Mouse (Mus musculus) gastrocnemius, postnatal 10 days (tissue): ENCODE results near the gene Yipf4. TPM values are rescaled to one million over a fixed set of nuclear protein-coding genes. Genes with fewer than 3 reads are reported as not detected.
A peak's percentile ranks its signal among the peaks of the same experiment; 100 is the strongest.
"Not testable (repeated sequence)": the region's sequence is repeated elsewhere in the genome, so short reads cannot be mapped to it uniquely, and the experiment has no call there.

Experiments used
- DNase-seq: peaks from one replicate; pipeline ENCODE4 v3.0.0; 2021; ENCODE audit warnings: mixed read lengths
- long read RNA-seq, 2 experiments: library from polyadenylated mRNA; stranded (forward); transcript quantifications; one replicate each; pipeline ENCODE4 v2.0.0; 2021
- total RNA-seq, 2 experiments: library from RNA; stranded (reverse); gene quantifications; 2 replicates each; pipeline ENCODE4 v1.2.3; 2021

Gene Yipf4
- total RNA-seq: 10 to 100 TPM; 40.4 to 43.3 TPM
- long read RNA-seq, experiment 1, transcript Yipf4-201 (6 exons, 2,133 nt): major isoform, 42 of 45 reads
- long read RNA-seq, experiment 1, partial matches to known transcripts: 1 of 45 reads
- long read RNA-seq, experiment 1, other reads (novel, unspliced or antisense): 2 of 45 reads
- long read RNA-seq, experiment 2, transcript Yipf4-201 (6 exons, 2,133 nt): major isoform, 37 of 37 reads
- long read RNA-seq, experiment 2, partial matches to known transcripts: 0 of 37 reads
- long read RNA-seq, experiment 2, other reads (novel, unspliced or antisense): 0 of 37 reads

DNA sequence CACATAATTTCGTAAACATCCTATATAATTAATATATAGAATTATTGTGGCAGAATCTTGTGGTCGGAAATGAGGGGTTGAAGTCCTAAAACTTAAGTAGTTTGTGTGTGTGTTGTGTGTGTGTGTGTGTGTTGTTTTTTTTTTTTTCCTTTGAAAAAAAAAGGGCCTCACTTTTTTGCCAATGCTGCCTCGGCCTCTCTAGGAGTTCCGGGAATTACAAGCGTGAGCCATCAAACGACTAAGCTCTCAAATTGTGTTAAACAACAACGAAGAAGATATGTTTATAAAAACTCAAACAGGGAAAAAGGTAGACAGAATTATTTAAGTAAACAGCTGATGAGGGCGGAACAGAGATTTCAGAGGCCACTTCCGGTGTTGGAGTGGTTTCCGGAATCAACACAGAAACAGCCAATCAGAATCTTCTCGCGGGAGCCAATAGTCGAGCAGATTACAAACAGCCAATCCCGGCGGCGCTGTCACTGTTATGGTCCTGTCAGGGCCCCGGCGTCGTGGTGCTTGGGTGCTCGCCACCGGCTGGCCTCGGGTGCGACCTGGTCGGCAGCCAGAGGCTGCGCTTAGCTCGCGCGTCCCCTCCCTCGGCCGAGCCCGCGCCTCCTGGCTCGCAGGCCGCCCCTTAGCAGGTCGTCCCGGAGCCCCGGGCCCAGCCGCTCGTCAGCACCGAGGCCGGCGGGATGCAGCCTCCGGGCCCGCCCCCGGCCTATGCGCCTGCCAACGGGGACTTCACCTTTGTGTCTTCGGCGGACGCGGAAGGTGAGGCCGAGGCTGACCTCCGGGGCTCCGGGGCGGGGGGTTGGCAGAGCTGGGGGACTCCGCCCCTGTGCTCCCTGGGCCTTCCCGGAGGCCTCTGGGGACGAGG is at the start of gene Yipf4:
Gene Yipf4 (plus strand): TSS at position 470 of the 877 bp plus-strand sequence.
- DNase-seq: peak; percentile 94

DNA sequence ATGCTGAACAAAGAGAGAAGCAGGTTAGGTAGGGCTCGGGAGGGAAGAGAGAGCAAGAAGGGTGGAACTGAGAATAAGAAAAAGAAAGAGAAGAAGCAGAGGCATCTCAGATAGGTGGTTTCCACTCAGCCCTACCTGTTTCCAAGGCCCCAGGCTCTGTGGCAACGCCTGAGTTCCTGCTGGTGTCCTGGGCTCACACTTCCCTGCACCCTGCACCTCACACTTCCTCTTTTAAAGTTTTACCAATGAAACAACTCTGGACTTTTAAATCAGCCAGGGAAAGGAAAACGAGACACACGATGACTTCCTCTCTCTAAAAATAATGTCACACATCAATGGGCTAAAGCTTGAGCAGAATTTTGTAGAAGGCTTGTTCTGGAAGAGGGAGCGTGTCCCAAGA is 48.8 kb upstream of the Yipf4 start:
- DNase-seq: no peak

DNA sequence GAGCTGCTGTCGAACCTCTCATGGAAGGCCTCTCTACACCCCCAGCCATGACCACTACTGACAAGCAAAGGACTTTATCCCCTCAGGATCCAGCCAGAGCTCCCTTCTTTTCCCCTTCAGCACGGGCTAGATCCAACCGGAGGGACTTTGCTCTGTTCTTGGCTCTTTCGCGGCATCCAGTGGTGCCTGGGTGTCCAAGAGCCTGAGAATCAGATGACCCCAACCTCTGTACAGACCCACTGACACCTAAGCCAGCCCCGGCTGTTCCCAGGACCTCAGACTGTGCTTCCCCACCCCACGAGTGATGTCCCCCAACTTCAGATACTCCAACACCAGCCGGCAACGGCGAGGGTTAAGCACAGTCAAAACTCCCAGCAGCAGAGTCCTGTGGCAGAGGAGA is 39.5 kb upstream of the Yipf4 start:
- DNase-seq: no peak

DNA sequence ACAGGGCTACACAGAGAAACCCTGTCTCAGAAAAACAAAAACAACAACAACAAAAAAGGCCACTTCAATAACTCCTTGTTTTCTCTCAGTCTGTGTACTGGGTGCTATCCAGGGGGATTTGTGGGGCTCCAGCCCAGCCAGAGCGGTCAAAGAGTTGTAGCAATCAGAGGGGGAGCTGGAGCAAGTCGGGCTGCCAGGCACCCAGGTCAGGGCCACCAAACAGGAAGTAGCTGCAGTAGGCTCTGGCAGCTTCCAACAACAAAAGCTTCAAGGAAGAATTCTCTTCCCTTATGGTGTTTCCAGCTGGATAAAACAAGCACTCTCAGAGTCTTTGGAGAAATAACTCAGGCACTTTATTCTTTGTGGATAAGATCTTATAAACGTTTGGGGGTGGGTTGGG is 35.4 kb upstream of the Yipf4 start:
- DNase-seq: no peak

DNA sequence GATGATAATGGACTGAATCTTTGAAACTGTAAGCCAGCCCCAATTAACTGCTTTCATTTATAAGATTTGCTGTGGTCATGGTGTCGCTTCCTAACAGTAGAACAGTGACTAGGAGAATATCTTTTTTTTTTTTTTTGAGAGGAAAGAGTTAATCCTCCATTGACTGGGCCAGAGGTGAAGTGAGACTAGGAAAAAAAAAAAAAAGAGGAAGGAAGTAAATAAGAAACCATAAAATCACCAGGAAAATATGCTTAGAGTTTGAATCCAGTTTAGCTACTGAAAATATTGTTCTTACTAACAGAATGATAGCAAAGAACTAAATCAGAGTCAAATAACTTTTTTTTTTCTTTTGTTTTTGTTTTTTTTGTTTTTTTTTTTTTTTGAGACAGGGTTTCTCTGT is 34.6 kb upstream of the Yipf4 start:
- DNase-seq: no peak

DNA sequence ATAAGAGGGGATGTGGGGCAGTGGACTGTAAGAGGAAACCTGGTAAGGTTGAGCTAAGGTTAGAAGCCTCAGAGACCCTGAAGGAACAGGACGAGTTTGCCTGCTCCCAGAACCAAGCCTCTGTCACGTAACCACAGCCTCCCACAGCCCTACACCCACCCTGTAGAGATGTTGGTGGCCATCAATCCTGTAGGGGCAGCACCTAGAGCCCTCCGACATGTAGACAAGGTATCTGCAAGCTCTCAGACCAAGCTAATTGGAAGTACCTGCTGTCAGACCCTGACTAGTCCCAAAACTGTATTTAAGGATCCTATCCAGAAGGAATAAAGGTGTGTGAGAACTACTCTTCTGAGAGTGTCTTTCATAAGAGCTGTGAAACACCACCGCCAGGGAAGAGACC is 33.9 kb upstream of the Yipf4 start:
- DNase-seq: no peak

DNA sequence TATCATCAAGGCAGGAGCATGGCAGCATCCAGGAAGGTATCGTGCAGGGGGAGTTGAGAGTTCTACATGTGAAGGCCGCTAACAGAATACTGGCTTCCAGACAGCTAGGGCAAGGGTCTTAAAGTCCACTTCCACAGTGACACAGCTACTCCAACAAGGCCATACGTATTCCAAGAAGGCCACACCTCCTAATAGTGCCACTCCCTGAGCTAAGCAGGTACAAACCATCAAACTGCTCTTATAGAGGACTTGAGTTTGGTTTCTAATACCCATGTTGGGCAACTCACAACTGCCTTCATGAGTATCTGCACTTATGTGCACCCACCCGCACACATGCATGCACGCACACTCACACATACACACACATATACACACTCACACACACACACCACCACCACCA is 32.5 kb upstream of the Yipf4 start:
- no peak for DNase-seq

DNA sequence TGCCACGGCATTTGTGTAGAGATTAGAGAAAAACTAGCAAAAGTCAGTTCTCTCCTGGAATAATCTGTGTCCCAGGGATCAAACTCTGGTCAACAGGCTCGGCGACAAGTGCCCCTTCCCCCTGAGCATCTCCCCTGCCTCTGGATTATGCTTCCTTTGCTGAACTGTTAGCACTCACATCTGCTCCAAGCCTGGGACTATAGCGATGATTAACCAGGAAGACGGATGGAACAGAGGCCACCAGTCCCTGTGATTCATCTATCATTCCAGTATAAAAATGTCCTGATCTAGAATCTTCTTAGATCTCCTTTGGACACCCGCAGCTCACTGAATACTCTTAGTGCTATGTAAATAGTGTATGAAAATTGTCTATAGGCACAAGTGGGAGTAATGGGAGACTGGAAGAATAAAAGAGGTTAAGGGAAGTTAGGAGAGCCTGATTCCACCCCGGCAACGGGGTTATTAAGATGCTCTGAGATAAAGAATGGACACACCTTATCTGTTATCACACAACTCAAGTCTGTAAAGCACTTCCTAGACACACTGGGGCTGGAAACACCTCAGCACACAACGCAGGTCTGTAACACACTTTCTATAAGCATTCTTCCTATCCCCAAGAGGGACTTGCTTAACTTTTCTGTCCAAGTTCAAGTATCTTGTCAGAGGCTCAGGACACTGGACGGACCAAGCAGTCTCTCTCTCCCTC is 31.2 kb upstream of the Yipf4 start:
- no peak for DNase-seq

DNA sequence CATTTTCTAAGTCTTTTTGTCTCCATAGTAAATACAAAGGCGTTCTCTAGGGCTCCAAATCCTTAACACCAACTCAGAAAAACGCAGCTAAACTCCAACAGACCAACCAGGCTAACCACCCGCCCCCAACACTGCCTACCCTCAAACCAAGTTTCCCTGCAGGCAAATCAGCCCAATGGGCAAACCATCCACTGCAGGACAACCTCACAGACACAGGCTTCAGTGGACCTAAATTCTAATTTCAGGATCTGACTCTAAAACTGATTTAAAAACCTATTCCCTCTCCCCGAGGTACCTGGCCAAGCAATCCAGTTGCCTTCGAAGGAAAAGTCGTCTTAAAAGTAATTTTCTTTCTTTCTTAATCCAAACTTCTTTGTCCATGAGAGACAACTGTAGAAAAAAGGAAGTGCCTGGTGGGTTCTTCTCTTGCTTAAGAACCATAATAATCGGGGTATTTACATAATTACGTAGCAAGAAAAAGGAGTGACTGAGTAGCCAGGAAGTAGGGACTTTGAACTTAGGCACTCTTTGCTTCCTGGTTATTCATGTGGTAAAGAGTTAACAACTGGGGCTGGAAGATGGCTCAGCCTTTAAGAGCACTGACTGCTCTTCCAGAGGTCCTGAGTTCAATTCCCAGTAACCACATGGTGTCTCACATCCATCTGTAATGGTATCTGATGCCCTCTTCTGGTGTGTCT is 30.4 kb upstream of the Yipf4 start, which contains the start of gene Nlrc4:
Gene Nlrc4 (minus strand): TSS at position 432 of the 698 bp plus-strand sequence.
- no peak for DNase-seq

DNA sequence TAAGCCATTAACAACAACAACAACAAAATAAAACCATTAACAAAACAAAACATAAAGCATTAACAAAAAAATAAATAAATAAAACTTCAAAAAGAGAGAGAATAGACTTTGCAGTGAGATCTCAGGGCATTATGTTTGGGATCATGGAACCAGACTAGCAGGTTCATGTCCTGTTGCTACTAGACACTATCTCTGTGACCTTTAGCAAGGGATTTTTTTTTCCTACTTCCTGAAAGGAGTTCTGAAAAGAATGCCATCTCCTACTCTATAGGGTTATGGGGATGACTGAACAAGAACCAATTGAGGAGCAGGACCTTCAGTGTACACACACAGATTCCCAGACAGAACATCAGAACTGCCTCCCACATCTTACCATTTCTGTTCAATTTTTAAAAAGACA is 25.8 kb upstream of the Yipf4 start:
- no peak for DNase-seq

DNA sequence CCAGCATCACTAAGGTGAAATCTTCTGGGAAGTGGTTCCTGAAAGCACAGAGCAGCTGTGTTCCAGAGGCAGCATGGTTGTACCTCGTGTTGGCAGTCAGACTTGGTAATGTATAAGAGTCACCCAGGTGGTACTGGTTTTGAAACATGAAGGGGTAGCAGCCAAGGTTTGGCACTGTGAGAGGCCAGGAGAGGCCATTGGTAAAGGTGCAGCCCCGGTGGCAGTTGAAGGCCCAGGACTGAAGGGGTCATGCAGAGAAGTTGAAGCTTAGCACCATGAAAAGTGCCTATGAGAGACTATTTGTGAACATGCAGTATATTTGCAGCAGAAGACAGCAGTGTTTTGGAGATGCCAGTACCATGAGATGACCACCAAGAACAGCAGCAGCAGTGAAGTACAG is 21.3 kb upstream of the Yipf4 start:
- DNase-seq: not testable (repeated sequence)

DNA sequence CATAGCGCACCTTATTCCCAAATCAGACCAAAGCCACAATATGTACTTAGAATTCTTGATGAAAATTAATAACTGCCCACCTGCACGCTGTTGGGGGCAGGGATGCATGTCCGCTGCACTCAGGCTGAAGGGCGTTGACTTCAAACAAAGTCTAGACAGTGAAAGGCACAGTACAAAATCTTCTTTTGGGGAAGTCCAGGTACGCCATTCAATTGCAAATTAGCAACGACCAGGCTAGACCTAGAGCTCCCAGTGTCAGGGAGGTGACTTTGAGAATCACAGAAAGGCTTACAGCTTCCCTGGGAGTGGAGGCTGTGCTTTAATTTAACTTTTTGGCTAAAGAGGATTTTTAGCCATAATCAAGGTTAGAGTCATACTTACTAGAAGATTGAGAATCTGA is 19.2 kb upstream of the Yipf4 start:
- not testable (repeated sequence) for DNase-seq

DNA sequence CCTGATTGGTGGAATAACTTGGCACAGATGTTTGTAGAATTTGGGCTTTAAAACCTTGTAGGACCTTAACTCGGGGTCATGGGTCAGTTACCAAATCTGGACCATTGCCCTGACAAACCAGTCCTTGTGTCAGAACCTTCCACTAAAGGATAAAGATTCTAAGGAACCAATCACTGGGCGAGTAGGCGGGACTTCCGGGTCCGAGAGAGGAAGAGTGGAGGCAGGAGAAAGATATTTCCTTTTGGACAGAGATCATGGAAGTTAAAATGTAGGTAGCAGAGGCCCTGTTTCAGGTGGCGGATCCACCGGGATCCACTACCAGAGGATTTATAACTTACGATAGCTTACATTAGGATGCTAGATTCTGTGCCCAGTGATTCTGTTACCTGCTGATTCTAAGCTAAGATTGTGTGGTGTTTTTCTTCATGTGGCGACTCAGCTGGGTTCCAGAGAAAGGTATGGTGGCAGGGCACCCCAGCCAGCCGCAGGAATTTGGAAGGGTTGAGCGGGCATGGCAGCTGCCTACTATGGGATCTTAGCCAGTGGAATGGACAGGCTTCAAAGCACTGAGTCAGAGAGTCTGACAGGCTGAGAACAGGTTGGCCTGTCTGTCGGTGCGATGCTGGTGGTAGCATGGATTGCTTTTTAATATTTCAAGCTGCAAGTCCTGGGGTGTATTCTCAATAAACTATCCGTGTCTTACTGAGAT is 8.8 kb upstream of the Yipf4 start:
- no peak for DNase-seq

DNA sequence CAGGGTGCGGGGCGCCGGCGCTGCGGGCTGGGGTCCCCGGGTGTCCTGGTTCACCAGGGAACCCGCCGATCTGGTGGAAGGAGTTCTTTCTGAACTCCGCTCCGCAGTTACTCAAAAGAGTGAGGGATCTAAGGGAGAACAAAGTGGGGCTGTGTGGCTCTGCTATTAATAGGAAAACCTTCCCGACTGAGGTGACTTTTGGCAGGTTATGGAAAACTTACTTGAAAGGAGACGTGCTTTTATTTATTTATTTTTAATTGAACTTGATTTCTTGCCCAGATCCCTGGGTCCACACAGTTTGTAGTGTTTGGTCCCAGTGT is 568 bp downstream of the Yipf4 start:
- no peak for DNase-seq

DNA sequence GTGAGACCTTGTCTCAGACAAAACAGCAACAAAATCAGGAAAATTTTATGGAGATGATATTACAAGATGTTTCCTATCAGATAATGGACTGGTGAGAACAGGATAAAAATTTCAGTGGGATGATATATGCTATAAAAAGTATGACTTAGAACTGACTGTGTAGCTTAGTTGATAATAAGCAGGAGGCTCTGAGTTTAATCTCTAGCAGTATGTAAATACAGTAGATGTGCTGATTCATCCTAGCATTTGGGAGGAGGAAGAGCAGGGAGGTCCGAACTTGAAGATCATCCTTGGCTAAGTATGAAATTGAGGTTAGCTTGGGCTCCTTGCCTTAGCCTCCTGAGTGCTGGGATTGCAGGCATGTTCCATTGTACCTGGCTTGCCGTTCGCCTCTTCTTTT is 2.3 kb downstream of the Yipf4 start:
- no peak for DNase-seq

DNA sequence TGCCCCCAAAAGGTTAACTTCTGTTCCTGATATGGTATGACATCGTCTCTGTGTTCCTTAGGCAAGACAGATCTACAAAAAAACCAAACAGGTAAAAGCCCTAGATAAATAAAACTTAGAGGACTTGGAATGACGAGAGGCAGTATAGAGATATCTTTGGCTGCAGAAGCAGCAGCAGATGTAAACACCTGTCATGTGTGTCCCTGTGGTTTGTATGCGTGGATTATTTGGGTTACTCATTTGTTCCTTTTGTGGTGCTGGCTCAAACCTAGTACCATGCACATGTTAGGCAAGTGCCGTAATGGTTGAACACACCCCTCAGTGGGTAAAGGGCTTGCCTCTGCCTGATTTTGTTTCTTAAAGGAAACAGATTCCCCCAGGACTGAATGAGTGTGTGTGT is 10.9 kb downstream of the Yipf4 start:
- no peak for DNase-seq

DNA sequence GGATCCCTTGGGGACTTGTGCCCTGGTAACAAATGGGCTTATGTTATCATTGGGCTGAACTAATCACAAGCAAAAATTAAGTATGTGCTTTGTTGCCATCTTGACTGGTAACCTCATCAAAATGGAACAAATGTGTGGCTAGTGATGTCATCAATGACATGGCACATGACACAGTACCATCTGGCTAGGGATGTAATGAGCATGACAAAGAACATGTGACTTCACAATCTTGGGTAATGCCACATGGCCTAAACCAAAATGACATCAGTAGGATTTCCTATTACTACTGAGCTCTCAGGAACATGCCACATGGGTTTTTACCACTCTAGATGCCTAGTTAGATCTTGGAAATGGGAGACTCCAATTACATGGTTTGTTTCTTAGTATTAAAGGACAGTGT is 11.8 kb downstream of the Yipf4 start:
- DNase-seq: no peak

DNA sequence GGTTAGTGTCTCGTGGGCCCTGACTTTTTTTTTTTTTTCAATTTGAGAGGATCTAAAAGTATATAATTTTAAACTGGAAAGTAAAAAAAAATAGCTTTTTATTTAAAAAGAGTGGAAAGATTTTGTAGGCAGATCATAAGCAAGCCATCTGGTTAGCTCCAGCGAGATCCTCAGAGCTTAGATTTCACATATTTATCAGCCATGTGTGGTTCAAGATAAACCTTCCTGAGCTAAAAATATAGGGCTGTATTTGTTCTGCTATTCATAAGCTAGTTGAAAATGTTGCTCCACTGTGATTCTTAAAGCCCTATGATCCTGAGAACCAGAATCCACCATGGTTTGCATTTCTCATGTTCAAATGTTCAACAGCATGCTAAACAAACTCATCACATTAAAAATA is 18.6 kb downstream of the Yipf4 start:
- no peak for DNase-seq

DNA sequence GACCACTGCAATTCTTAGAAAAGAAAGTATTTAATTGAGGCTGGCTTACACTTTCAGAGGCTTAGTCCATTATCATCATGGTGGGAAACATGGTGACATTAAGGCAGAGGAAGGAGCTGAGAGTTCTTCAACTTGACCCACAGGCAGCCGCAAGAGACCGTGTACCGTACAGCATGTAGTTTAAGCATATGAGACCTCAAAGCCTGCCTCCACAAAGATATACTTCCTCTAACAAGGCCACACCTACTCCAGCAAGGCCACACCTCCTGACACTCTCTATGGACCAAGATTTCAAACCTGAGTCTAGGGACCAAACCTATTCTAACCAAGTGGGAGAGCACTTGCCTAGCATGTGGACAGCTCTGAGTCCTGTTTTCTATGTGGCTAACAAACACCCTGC is 19.3 kb downstream of the Yipf4 start:
- no peak for DNase-seq

DNA sequence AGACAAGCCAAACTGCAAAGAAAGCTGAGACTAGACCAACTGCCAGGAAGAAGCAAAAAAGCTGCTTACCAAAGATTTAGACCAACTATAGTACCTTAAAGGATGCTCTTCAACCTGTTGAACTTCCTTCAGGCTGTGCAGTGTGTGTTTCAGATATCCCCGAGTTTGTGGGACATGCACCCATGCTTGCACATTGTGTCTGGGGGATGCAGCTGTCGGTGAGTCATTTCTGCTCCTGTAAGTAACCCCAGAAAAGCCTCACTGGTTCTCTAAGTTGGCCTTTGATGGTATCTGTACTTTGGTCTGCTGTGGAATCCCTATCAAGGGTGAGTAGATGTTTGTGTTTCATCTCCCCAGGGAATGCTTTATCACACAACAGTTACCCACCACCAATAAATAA is 23.0 kb downstream of the Yipf4 start:
- DNase-seq: no peak

DNA sequence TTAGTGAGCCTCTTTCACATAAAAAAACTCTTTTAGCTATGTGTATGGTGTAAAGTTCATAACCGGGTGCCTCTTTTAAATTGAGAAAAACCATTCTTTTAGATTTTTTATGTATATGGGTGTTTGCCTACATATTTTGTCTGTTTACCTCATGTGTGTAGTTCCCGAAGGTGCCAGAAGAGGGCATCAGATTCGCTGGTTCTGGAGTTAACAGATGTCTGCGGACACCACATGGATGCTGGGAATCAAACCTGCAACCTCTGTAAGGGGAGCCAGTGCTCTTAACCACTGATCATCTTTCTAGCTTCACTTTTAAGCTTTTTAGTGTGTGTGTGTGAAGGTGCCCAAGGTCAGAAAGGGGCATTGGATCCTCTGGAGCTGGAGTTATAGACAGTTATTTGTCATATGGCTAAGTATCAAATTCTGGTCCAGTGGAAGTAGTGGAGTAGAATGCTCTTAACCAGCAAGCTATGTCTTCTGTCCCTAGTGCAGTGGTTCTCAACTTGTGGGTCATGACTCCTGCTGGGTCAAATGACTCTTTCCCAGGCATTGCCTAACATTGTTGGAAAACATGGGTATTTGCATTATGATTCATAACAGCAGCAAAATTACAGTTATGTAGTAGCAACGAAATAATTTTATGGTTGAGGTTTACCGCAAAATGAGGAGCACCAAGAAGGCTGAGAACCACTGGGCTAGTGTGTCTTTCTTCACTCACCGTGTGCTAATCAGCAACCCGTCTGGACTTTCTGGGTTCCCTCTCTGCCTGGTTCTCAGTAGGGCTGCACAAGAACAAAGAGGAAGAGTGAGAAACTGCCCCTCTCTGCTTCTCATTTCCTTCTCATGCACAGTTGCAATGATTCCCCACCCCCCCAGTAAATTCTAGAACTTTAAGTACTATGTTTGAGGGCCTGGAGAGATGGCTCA is 33.8 kb downstream of the Yipf4 start:
- no peak for DNase-seq
